Mouse (Mus musculus): Measurements from ENCODE around the gene Gm49342. TPM values are rescaled to one million over a fixed set of nuclear protein-coding genes. Genes with fewer than 3 reads are reported as not detected.
"Not testable (repeated sequence)": the region's sequence is repeated elsewhere in the genome, so short reads cannot be mapped to it uniquely, and the experiment has no call there.

The Gm49342 gene
- 31.5 TPM for polyA plus RNA-seq (2021)

- peak; percentile 61 for TF ChIP-seq CTCF (IDR thresholded peaks at IDR 0.05)
- POLR2A ChIA-PET = no interaction called here
- ATAC-seq = peak; percentile 99
Measured at GRCm38 (mm10) chr14:50943932-50944667, at the start of gene Gm49342. Gene Gm49342 (plus strand): TSS chr14:50944517.

GRCm38 (mm10) chr14:50895407-50895806, 48.9 kb upstream of the Gm49342 start:
- DNase-seq (ENCODE audit: low read depth, low spot score) (no peak), ATAC-seq (no peak)
- in situ Hi-C loops (cut with MboI; ENCODE audit: low pct_unique_long_range_greater_than_20kb) = no loop called here
- TF ChIP-seq CTCF (IDR thresholded peaks at IDR 0.05) = no peak
- H3K27me3 ChIP-seq = no peaks in the 10 kb centered on the region
- ChIA-PET POLR2A (interaction anchor here (0.8 to 1.3 kb wide), 2 partner anchors 25 to 35 kb away, joined by 3 to 4 read pairs; partner anchors contain the start of genes Pip4p1, Pnp and Tep1), CTCF (interaction anchor here (0.9 to 1.2 kb wide), 2 partner anchors 9 to 169 kb away, joined by 3 to 4 read pairs; no protein-coding TSS in a partner anchor)

More at GRCm38 (mm10) chr14:50943932-50944667, at the start of gene Gm49342:
- no peaks in the 10 kb centered on the region for H3K27me3 ChIP-seq
- peak; percentile 64 for DNase-seq (ENCODE audit: low read depth, low spot score)
- CTCF ChIA-PET = no interaction called here
- in situ Hi-C loops (cut with MboI; ENCODE audit: low pct_unique_long_range_greater_than_20kb) = no loop called here

GRCm38 (mm10) chr14:50895985-50896746, 48.2 kb upstream of the Gm49342 start:
- CTCF ChIA-PET = interaction anchor here (0.9 to 1.2 kb wide), 4 partner anchors 9 to 169 kb away, joined by 3 to 4 read pairs (median 3); partner anchors contain the start of genes Apex1 and Osgep
- POLR2A ChIA-PET = interaction anchor here (0.8 to 1.3 kb wide), 2 partner anchors 26 to 34 kb away, joined by 3 to 4 read pairs; partner anchors contain the start of genes Pip4p1, Pnp and Tep1

GRCm38 (mm10) chr14:50896747-50897373, 47.5 kb upstream of the Gm49342 start:
- in situ Hi-C loops (cut with MboI; ENCODE audit: low pct_unique_long_range_greater_than_20kb) = no loop called here
- ATAC-seq = peak; percentile 8
- POLR2A ChIA-PET = no interaction called here

More at GRCm38 (mm10) chr14:50895985-50896746, 48.2 kb upstream of the Gm49342 start:
- no peaks in the 10 kb centered on the region for H3K27me3 ChIP-seq
- TF ChIP-seq CTCF (IDR thresholded peaks at IDR 0.05) = no peak
- DNase-seq (ENCODE audit: low read depth, low spot score) (peak; percentile 95), ATAC-seq (peak; percentile 97)
- in situ Hi-C loops (cut with MboI; ENCODE audit: low pct_unique_long_range_greater_than_20kb) = no loop called here

DNA sequence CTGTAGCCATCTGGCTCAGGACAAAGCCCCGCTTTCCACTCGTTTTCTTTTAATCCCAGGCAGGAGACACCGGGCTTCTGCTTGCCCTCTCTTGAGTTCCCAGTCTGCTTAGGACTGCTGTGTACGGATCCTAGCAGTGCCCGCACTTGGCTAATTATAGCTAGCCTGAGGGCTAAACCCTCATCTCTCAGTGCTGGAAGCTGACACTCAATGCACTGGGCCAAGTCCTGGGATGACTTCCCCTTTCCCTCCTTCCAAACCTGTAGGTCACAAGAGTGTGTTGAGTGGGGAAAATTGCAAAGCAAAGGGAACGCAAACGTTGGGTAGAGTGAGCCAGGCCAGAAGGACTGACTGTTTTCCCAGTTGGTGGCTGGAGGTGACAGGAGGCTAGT, 46.9 kb upstream of the Gm49342 start, which contains the start of gene Klhl33:
TSS of gene Klhl33 (minus strand) at position 134 of the 392 bp plus-strand sequence.
- in situ Hi-C loops (cut with MboI; ENCODE audit: low pct_unique_long_range_greater_than_20kb) = no loop called here
- TF ChIP-seq CTCF (IDR thresholded peaks at IDR 0.05) = no peak
- ChIA-PET POLR2A (no interaction called here), CTCF (no interaction called here)
- ATAC-seq (no peak), DNase-seq (ENCODE audit: low read depth, low spot score) (no peak)
- H3K27me3 ChIP-seq = no peaks in the 10 kb centered on the region

More at GRCm38 (mm10) chr14:50896747-50897373, 47.5 kb upstream of the Gm49342 start:
- H3K27me3 ChIP-seq = no peaks in the 10 kb centered on the region
- DNase-seq (ENCODE audit: low read depth, low spot score) = no peak
- no peak for TF ChIP-seq CTCF (IDR thresholded peaks at IDR 0.05)
- CTCF ChIA-PET = interaction anchor here (1.0 to 1.1 kb wide), 2 partner anchors 12 to 27 kb away, joined by 3 read pairs; partner anchors contain the start of genes Apex1 and Osgep

DNA sequence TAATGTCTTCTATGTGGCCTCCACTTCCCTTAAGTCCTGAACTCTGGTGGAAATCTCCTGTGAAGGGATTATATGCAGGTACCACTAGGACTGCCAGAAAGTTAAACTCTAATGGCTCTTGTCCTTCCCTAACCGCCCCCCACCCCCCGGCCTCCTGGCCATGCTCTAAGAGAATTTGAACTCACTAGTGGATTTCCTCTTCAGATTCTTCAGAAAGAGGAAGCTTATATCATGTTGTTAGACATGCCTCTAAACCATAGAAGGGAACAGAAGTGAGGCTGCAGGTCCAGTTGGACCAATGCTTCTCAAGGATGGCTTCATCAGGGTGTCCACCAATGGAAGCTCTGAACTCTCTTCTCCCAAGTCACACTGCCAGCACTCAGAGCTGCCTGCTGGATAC, 46.3 kb upstream of the Gm49342 start:
- POLR2A ChIA-PET; in situ Hi-C loops (cut with MboI; ENCODE audit: low pct_unique_long_range_greater_than_20kb); ATAC-seq; CTCF ChIA-PET; H3K27me3 ChIP-seq; DNase-seq (ENCODE audit: low read depth, low spot score): not testable (repeated sequence)

DNA sequence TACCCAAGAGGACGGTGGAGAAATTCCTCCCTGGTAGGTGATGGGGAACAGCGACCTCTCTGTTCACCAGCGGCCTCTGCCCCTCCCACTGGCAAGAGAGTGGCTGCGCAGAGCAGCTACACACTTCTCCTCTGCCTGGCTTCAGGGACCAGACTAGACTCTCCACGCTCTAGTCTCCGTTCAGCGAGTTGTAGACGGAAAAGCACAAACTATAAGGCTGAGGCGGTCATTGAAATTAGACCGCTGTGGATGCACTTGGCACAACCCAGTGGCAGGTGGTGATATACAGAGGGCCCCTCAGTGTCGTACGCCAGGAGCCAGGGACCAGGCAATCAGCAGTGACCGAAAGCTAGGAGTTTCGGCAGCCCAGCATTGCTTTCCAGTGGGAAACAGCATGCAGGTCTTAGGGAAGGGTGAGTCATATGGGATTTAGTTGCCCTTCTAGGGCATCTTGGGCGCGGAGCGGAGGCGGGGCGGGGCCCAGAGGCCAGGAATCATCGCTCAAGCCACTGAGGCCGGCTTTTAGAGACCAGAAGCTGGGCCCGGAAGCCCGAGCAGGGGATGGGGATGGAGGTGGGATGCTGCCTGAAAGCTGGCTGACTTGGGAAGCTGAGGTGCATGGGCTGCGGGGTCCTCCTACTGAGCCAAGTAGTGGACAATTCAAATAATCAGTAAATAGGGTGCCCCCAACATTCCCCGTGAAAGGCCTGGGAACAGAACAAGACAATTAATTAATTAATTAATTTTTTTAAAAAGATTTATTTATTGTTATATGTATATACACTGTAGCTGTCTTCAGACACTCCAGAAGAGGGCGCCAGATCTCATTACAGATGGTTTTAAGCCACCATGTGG, 40.1 kb upstream of the Gm49342 start:
- in situ Hi-C loops (cut with MboI; ENCODE audit: low pct_unique_long_range_greater_than_20kb) = no loop called here
- DNase-seq (ENCODE audit: low read depth, low spot score) (no peak), ATAC-seq (no peak)
- CTCF ChIA-PET = no interaction called here
- H3K27me3 ChIP-seq = no peaks in the 10 kb centered on the region
- TF ChIP-seq CTCF (IDR thresholded peaks at IDR 0.05) = no peak
- POLR2A ChIA-PET = no interaction called here

GRCm38 (mm10) chr14:50904828-50905129, 39.5 kb upstream of the Gm49342 start:
- no peak for DNase-seq (ENCODE audit: low read depth, low spot score)
- H3K27me3 ChIP-seq = no peaks in the 10 kb centered on the region
- CTCF ChIA-PET = no interaction called here
- in situ Hi-C loops (cut with MboI; ENCODE audit: low pct_unique_long_range_greater_than_20kb) = no loop called here
- TF ChIP-seq CTCF (IDR thresholded peaks at IDR 0.05) = no peak
- no peak for ATAC-seq
- POLR2A ChIA-PET = no interaction called here

GRCm38 (mm10) chr14:50905327-50905726, 39.0 kb upstream of the Gm49342 start:
- POLR2A ChIA-PET; DNase-seq (ENCODE audit: low read depth, low spot score); in situ Hi-C loops (cut with MboI; ENCODE audit: low pct_unique_long_range_greater_than_20kb); ATAC-seq; H3K27me3 ChIP-seq; CTCF ChIA-PET: not testable (repeated sequence)

- H3K27me3 ChIP-seq = no peaks in the 10 kb centered on the region
- in situ Hi-C loops (cut with MboI; ENCODE audit: low pct_unique_long_range_greater_than_20kb) = no loop called here
- no peak for DNase-seq (ENCODE audit: low read depth, low spot score)
- no peak for ATAC-seq
- TF ChIP-seq CTCF (IDR thresholded peaks at IDR 0.05) = no peak
- POLR2A ChIA-PET = no interaction called here
- CTCF ChIA-PET = no interaction called here
Measured at GRCm38 (mm10) chr14:50908126-50908525, 36.2 kb upstream of the Gm49342 start.
